Mouse (Mus musculus) kidney, postnatal 14 days (tissue): ENCODE measurements around the gene Naip1.
"Not testable (repeated sequence)": the region's sequence is repeated elsewhere in the genome, so short reads cannot be mapped to it uniquely, and the experiment has no call there.

Experiments
- DNase-seq: peaks from one replicate; pipeline ENCODE4 v3.0.0; 2022; ENCODE audit warnings: mixed read lengths

Naip1 gene

GRCm38 (mm10) chr13:100452415-100453127 is at the start of gene Naip1:
Gene Naip1, minus strand, starts transcription at chr13:100452869.
- not testable (repeated sequence) for DNase-seq

- not testable (repeated sequence) for DNase-seq
Observed at GRCm38 (mm10) chr13:100499625-100500024, 47.0 kb upstream of the Naip1 start.

- DNase-seq: no peak
Observed at GRCm38 (mm10) chr13:100495337-100495736, 42.7 kb upstream of the Naip1 start.

- not testable (repeated sequence) for DNase-seq
Observed at GRCm38 (mm10) chr13:100494370-100494769, 41.7 kb upstream of the Naip1 start.

- no peak for DNase-seq
Observed at GRCm38 (mm10) chr13:100493313-100493712, 40.6 kb upstream of the Naip1 start.

- DNase-seq: peak; percentile 87
Observed at GRCm38 (mm10) chr13:100492061-100492787, 39.6 kb upstream of the Naip1 start, which contains the start of gene Gtf2h2. Gene Gtf2h2, minus strand, starts transcription at chr13:100492579.

- no peak for DNase-seq
Observed at GRCm38 (mm10) chr13:100491623-100492022, 39.0 kb upstream of the Naip1 start.

GRCm38 (mm10) chr13:100490424-100490823 is 37.8 kb upstream of the Naip1 start:
- DNase-seq: no peak

GRCm38 (mm10) chr13:100483610-100484009 is 30.9 kb upstream of the Naip1 start:
- no peak for DNase-seq

GRCm38 (mm10) chr13:100463527-100464222 is 11.0 kb upstream of the Naip1 start:
- DNase-seq: no peak

- no peak for DNase-seq
Observed at GRCm38 (mm10) chr13:100461336-100461735, 8.7 kb upstream of the Naip1 start.

- DNase-seq: no peak
Observed at GRCm38 (mm10) chr13:100449495-100449894, 3.2 kb downstream of the Naip1 start.

GRCm38 (mm10) chr13:100440116-100440515 is 12.6 kb downstream of the Naip1 start:
- no peak for DNase-seq

GRCm38 (mm10) chr13:100438701-100439100 is 14.0 kb downstream of the Naip1 start:
- no peak for DNase-seq

GRCm38 (mm10) chr13:100437322-100437825 is 15.3 kb downstream of the Naip1 start:
- DNase-seq: no peak

- not testable (repeated sequence) for DNase-seq
Observed at GRCm38 (mm10) chr13:100436556-100437163, 16.0 kb downstream of the Naip1 start.

GRCm38 (mm10) chr13:100419958-100420357 is 32.7 kb downstream of the Naip1 start:
- not testable (repeated sequence) for DNase-seq

- no peak for DNase-seq
Observed at GRCm38 (mm10) chr13:100414428-100414827, 38.2 kb downstream of the Naip1 start.

- DNase-seq: no peak
Observed at GRCm38 (mm10) chr13:100409825-100410224, 42.8 kb downstream of the Naip1 start.

- no peak for DNase-seq
Observed at GRCm38 (mm10) chr13:100409181-100409580, 43.5 kb downstream of the Naip1 start.

- DNase-seq: no peak
Observed at GRCm38 (mm10) chr13:100408242-100408641, 44.4 kb downstream of the Naip1 start.

- not testable (repeated sequence) for DNase-seq
Observed at GRCm38 (mm10) chr13:100402930-100403637, 49.6 kb downstream of the Naip1 start.
